Mouse (Mus musculus): Measurements from ENCODE around the gene Clnk.

- TF ChIP-seq POLR2A (IDR thresholded peaks at IDR 0.05; ENCODE audit: insufficient read depth, low read depth, low read length): no peak
- TF ChIP-seq CTCF (IDR thresholded peaks at IDR 0.05; ENCODE audit: insufficient read depth, low read depth, low read length): no peak
Measured at GRCm38 (mm10) chr5:38905271-38905670, 28.7 kb upstream of the Clnk start.
